25 mouse cellular contexts compared by ENCODE assay signal in genomic region chr7:44460767-44461502, GRCm38 (mm10). TPM values are rescaled to one million over a fixed set of nuclear protein-coding genes. Genes with fewer than 3 reads are reported as not detected.
DNase-seq lines count a peak whose midpoint lies in the region; ATAC-seq and TF ChIP-seq lines count a peak whose summit lies in the region.
"Had no signal": no experiment of that assay in that cellular context is flagged by ENCODE, and none has a peak within 500 bp of the region (broad histone marks: within the 10 kb centered on the region; RNA-seq: fewer than 3 reads in every experiment).

No protein-coding gene starts in this region.

- WGBS in liver, postnatal 0 days (ENCODE audit: insufficient replicate concordance) = 55% methylated on average over 31 of the region's 31 CpGs

- peak; percentile 26 to 48 for DNase-seq in cerebellum, adult 18-20 months
- no peak for DNase-seq in cerebellum, postnatal 10 days
- peak; percentile 8 to 15 for DNase-seq in left cerebral cortex, adult 2 months (ENCODE audit: extremely low spot score in 1 of 2, low spot score in 2 of 2)
- no peak for DNase-seq in left cerebral cortex, adult 9 months (ENCODE audit: low spot score in 2 of 2)
- no peak for DNase-seq in testis, postnatal 14 days (ENCODE audit: low spot score)
- DNase-seq in liver, postnatal 0 days = peak; percentile 13
- DNase-seq in ovary, postnatal 36 days (ENCODE audit: low spot score) = no peak
- DNase-seq: adrenal gland, adult 2 months; gastrocnemius, postnatal 36 days; heart, postnatal 14 days; kidney, adult 9 months; kidney, postnatal 25 days; liver, embryonic 13.5 days; midbrain, embryonic 14.5 days; right cerebral cortex, postnatal 14 days; thymus, postnatal 14 days had no signal

- H3K27me3 ChIP-seq in testis, adult 2 months (ENCODE audit: control insufficient read depth, insufficient read depth, low read length) = no peaks in the 10 kb centered on the region
- H3K27me3 ChIP-seq in liver, postnatal 0 days (ENCODE audit: insufficient read depth, low read length) = peaks cover 49% of the 10 kb centered on the region
- H3K27me3 ChIP-seq: forebrain, embryonic 15.5 days had no signal

- TF ChIP-seq EP300 in liver, postnatal 0 days (IDR thresholded peaks at IDR 0.05; ENCODE audit: low read depth) = no peak

- H3K4me2 ChIP-seq in liver, postnatal 0 days (ENCODE audit: low read depth, low read length) = no peak overlapping the region
- H3K4me2 ChIP-seq: embryonic facial prominence, embryonic 13.5 days; forebrain, embryonic 15.5 days; hindbrain, embryonic 13.5 days; liver, embryonic 13.5 days; neural tube, embryonic 13.5 days; stomach, embryonic 15.5 days had no signal

- TF ChIP-seq CTCF in left cerebral cortex, adult 2 months (IDR thresholded peaks at IDR 0.05) = no peak
- TF ChIP-seq CTCF in testis, adult 2 months (IDR thresholded peaks at IDR 0.05; ENCODE audit: control insufficient read depth, insufficient read depth, insufficient replicate concordance, low read depth, low read length) = no peak
- TF ChIP-seq CTCF in liver, postnatal 0 days (IDR thresholded peaks at IDR 0.05; ENCODE audit: low read depth) = no peak

- no peak overlapping the region for H3K27ac ChIP-seq in left cerebral cortex, adult 2 months
- no peak overlapping the region for H3K27ac ChIP-seq in testis, adult 2 months (ENCODE audit: control insufficient read depth, insufficient read depth, low read depth, low read length)
- no peak overlapping the region for H3K27ac ChIP-seq in liver, postnatal 0 days (ENCODE audit: low read depth)
- H3K27ac ChIP-seq: embryonic facial prominence, embryonic 13.5 days; forebrain, embryonic 15.5 days; hindbrain, embryonic 13.5 days; limb, embryonic 10.5 days; liver, embryonic 13.5 days; neural tube, embryonic 13.5 days; stomach, embryonic 15.5 days had no signal

- H3K4me1 ChIP-seq in testis, adult 2 months (ENCODE audit: control insufficient read depth, insufficient read depth, low read length) = peaks cover 4% of the 10 kb centered on the region
- peaks cover 15% of the 10 kb centered on the region for H3K4me1 ChIP-seq in liver, postnatal 0 days (ENCODE audit: insufficient read depth)

- no peak for ATAC-seq in liver, postnatal 0 days
- ATAC-seq: forebrain, embryonic 15.5 days had no signal

- intact Hi-C loops in left cerebral cortex, adult 2 months (cut with DNase I) = no loop called here

- H3K9me3 ChIP-seq in liver, postnatal 0 days (ENCODE audit: low read length) = no peaks in the 10 kb centered on the region
- H3K9me3 ChIP-seq: embryonic facial prominence, embryonic 13.5 days; forebrain, embryonic 15.5 days; heart, embryonic 10.5 days; hindbrain, embryonic 13.5 days; limb, embryonic 10.5 days; liver, embryonic 13.5 days; neural tube, embryonic 13.5 days; stomach, embryonic 15.5 days had no signal

- no peaks in the 10 kb centered on the region for H3K36me3 ChIP-seq in testis, adult 2 months (ENCODE audit: control insufficient read depth, insufficient read depth, low read length)
- no peaks in the 10 kb centered on the region for H3K36me3 ChIP-seq in liver, postnatal 0 days (replicated peaks; ENCODE audit: insufficient read depth, low read length)
- H3K36me3 ChIP-seq: liver, embryonic 13.5 days; stomach, embryonic 15.5 days had no signal

- 0 out of 2 replicates have a peak, but pooled peaks have one; percentile 8 for TF ChIP-seq POLR2A in testis, adult 2 months (IDR thresholded peaks at IDR 0.05; ENCODE audit: control insufficient read depth, low read depth, low read length)

- H3K9ac ChIP-seq in liver, postnatal 0 days (replicated peaks) = no peak overlapping the region
- H3K9ac ChIP-seq: embryonic facial prominence, embryonic 13.5 days; forebrain, embryonic 15.5 days; hindbrain, embryonic 13.5 days; liver, embryonic 13.5 days; neural tube, embryonic 13.5 days; stomach, embryonic 15.5 days had no signal

- no peak overlapping the region for H3K4me3 ChIP-seq in left cerebral cortex, adult 2 months
- no peak overlapping the region for H3K4me3 ChIP-seq in testis, adult 2 months (ENCODE audit: control insufficient read depth, low read depth, low read length)
- no peak overlapping the region for H3K4me3 ChIP-seq in liver, postnatal 0 days (ENCODE audit: low read depth, low read length)
- H3K4me3 ChIP-seq: forebrain, embryonic 15.5 days; hindbrain, embryonic 13.5 days; limb, embryonic 10.5 days; liver, embryonic 13.5 days; neural tube, embryonic 13.5 days; stomach, embryonic 15.5 days had no signal

RNA-seq across cellular contexts. Expression of gene Aspdh, which starts 4.3 kb away (rescaled TPM):
- total RNA-seq in left cerebral cortex, adult 2 months (2021) = 10 to 100 TPM in 1 of 2 experiments, 1 to 10 TPM in 1; 9.8 to 10.0 TPM
- 1.00 and 1.2 TPM in 2 replicates for polyA plus RNA-seq in testis, adult 2 months (2012; rRNA removed)
- 38.9 and 44.3 TPM in 2 replicates for polyA plus RNA-seq in liver, postnatal 0 days (2015; fragmentation: Nextera tagmentation; extraction: Ambion mirVana)
- total RNA-seq: gastrocnemius, postnatal 36 days had no signal
- polyA plus RNA-seq: intestine, embryonic 14.5 days; limb, embryonic 10.5 days had no signal

RNA-seq across cellular contexts. Expression of gene Josd2, which starts 6.8 kb away (rescaled TPM):
- total RNA-seq in left cerebral cortex, adult 2 months (2021) = 10 to 100 TPM; 72.3 to 86.6 TPM
- 118 and 120 TPM in 2 replicates for polyA plus RNA-seq in testis, adult 2 months (2012; rRNA removed)
- 59.7 and 63.1 TPM in 2 replicates for polyA plus RNA-seq in liver, postnatal 0 days (2015; fragmentation: Nextera tagmentation; extraction: Ambion mirVana)

RNA-seq across cellular contexts. Expression of gene Lrrc4b, which starts 32.1 kb away (rescaled TPM):
- total RNA-seq in left cerebral cortex, adult 2 months (2021) = 100 to 1,000 TPM; 278 to 294 TPM
- 0.46 and 0.55 TPM in 2 replicates for polyA plus RNA-seq in testis, adult 2 months (2012; rRNA removed)
- polyA plus RNA-seq in liver, postnatal 0 days (2015; fragmentation: Nextera tagmentation; extraction: Ambion mirVana) = not detected in 2 replicates
- polyA plus RNA-seq: liver, embryonic 13.5 days had no signal

RNA-seq across cellular contexts. Expression of gene Emc10, which starts 35.4 kb away (rescaled TPM):
- total RNA-seq in left cerebral cortex, adult 2 months (2021) = 100 to 1,000 TPM; 192 to 201 TPM
- polyA plus RNA-seq in testis, adult 2 months (2012; rRNA removed) = 122 and 127 TPM in 2 replicates
- 32.4 and 35.9 TPM in 2 replicates for polyA plus RNA-seq in liver, postnatal 0 days (2015; fragmentation: Nextera tagmentation; extraction: Ambion mirVana)

RNA-seq across cellular contexts. Expression of gene Fam71e1, which starts 35.4 kb away (rescaled TPM):
- 10 to 100 TPM; 15.5 to 21.0 TPM for total RNA-seq in left cerebral cortex, adult 2 months (2021)
- polyA plus RNA-seq in testis, adult 2 months (2012; rRNA removed) = 1,517 and 1,849 TPM in 2 replicates
- polyA plus RNA-seq in liver, postnatal 0 days (2015; fragmentation: Nextera tagmentation; extraction: Ambion mirVana) = 3.3 and 4.1 TPM in 2 replicates

Comparison
In these comparisons a context has a peak if more than half of its experiments do, and no peak if none do; other contexts are left out.
1. DNase-seq: peak in cerebellum, adult 18-20 months (2 of 2), left cerebral cortex, adult 2 months (2 of 2) and liver, postnatal 0 days (single experiment); none in cerebellum, postnatal 10 days (0 of 2), left cerebral cortex, adult 9 months (0 of 2), testis, postnatal 14 days (single experiment) and ovary, postnatal 36 days (single experiment).
2. RNA of gene Aspdh, which starts 4.3 kb away (polyA plus RNA-seq): 38.9 to 44.3 TPM in liver, postnatal 0 days; 1.00 to 1.2 TPM in testis, adult 2 months; every median in the first group is over 10 times any median in the second.